Mouse (Mus musculus): Measurements from ENCODE around the gene Chil6. TPM values are rescaled to one million over a fixed set of nuclear protein-coding genes. Genes with fewer than 3 reads are reported as not detected.

The Chil6 gene
- not detected for total RNA-seq (2021)
- long read RNA-seq, result 0 reads

- no peak for DNase-seq (ENCODE audit: low spot score in 2 of 2)
These were observed at the start of gene Chil6 for GRCm38 (mm10) chr3:106406082-106406481. TSS of gene Chil6 (minus strand) at chr3:106406182.

GRCm38 (mm10) chr3:106452616-106453015 is 46.6 kb upstream of the Chil6 start:
- no peak for DNase-seq (ENCODE audit: low spot score in 2 of 2)

GRCm38 (mm10) chr3:106449567-106449966 is 43.6 kb upstream of the Chil6 start:
- no peak for DNase-seq (ENCODE audit: low spot score in 2 of 2)

- no peak for DNase-seq (ENCODE audit: low spot score in 2 of 2)
These were observed 43.0 kb upstream of the Chil6 start for GRCm38 (mm10) chr3:106448995-106449394.

- peak; percentile 19 to 44 for DNase-seq (ENCODE audit: low spot score in 2 of 2)
These were observed 42.6 kb upstream of the Chil6 start for GRCm38 (mm10) chr3:106448571-106448970.

Other genes with a start within 250 kb of the Chil6 start
- under 1 TPM in 1 of 2 experiments, not detected in 1; 0.39 TPM for gene Chil3, start 238.6 kb downstream of the Chil6 start, total RNA-seq (2021)
- gene Chil4, start 186.7 kb downstream of the Chil6 start, total RNA-seq (2021), result not detected
- under 1 TPM; 0.27 to 0.46 TPM for gene Dennd2d, start 76.2 kb upstream of the Chil6 start, total RNA-seq (2021)
- gene Dram2, start 141.6 kb upstream of the Chil6 start, total RNA-seq (2021), result 10 to 100 TPM; 44.5 to 48.5 TPM
- 10 to 100 TPM; 35.8 to 38.8 TPM for gene Cept1, start 141.6 kb upstream of the Chil6 start, total RNA-seq (2021)